Mouse (Mus musculus): ENCODE data around the gene Cks2. TPM values are rescaled to one million over a fixed set of nuclear protein-coding genes. Genes with fewer than 3 reads are reported as not detected.

Gene Cks2
- polyA plus RNA-seq (2017; shearing (Covaris generic)): 50.0 TPM

DNA sequence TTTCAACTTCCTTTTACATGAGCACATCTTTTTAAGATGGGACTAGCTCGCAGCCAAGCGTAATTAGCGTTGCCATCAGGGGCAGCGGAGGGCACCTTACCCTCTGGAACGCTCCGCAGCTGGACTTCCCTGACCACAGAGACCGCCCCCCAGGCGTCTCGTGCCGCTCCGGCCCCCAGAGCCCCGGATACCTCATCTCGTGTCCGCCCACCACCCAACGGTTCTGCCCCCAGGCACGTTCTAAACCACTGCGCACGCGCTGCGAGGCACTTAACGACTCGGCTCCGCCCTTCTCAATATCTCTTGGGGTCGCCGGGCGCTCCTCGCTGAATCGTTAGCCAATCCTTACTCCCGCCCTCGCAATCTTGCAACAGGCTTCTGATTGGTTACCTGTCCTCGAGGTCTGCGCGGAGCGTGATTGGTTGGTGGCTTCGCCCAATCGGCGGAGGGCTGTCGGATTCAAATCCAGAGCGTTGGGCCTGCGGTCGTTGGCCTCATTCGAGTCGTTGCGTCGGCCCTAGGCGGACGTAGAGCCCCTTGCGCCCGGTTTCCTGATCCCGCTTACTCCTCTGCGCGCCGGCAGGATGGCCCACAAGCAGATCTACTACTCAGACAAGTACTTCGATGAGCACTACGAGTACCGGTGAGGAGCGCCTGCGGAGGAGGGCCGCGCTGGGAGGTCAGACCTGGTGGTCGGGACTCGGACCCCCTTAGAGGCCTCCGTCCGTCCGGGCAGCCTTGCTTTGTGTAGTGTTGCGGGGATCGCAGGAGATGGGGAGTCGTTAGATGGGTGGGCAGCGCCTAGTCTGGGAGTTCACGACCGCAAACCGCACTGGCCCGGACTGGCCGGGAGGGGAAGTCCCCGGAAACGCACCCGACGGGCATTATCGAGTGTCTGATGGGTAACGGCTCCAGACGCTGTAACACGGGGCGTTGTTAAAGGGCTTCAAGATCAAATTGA lies at the start of gene Cks2:
Gene Cks2, plus strand, starts transcription at position 404 of the 961 bp plus-strand sequence.

GRCm38 (mm10) chr13:51651408-51652064 lies 6.5 kb downstream of the Cks2 start, which contains the start of gene Secisbp2:
Gene Secisbp2 (plus strand): TSS chr13:51651697.

Other genes starting within 250 kb of the Cks2 start
- gene S1pr3, start 236.6 kb upstream of the Cks2 start, polyA plus RNA-seq (2017; shearing (Covaris generic)): 0.18 TPM
- gene Shc3, start 75.8 kb upstream of the Cks2 start, polyA plus RNA-seq (2017; shearing (Covaris generic)): not detected
- 46.4 TPM for gene Secisbp2, start 6.5 kb downstream of the Cks2 start, polyA plus RNA-seq (2017; shearing (Covaris generic))
- 162 TPM for gene Sema4d, start 148.5 kb downstream of the Cks2 start, polyA plus RNA-seq (2017; shearing (Covaris generic))
- gene Gadd45g, start 201.4 kb downstream of the Cks2 start, polyA plus RNA-seq (2017; shearing (Covaris generic)): 27.0 TPM